Mouse (Mus musculus): Measurements from ENCODE around the gene 2310034G01Rik. TPM values are rescaled to one million over a fixed set of nuclear protein-coding genes. Genes with fewer than 3 reads are reported as not detected.

The 2310034G01Rik gene
- polyA plus RNA-seq, 1 experiment from 2014 or later: 2.2 TPM

- Histone ChIP-seq H3K36me3 (ENCODE audit: poor library complexity, severe bottlenecking) (peaks cover 30% of the 10 kb centered on the region), H3K9me3 (replicated peaks) (no peaks in the 10 kb centered on the region), H3K9ac (peak overlapping the region; percentile 30; the same call in 1 of the 2 replicates), H3K4me1 (peaks cover 37% of the 10 kb centered on the region), H3K4me3 (no peak overlapping the region), H3K4me2 (no peak overlapping the region), H3K27ac (no peak overlapping the region), H3K27me3 (no peaks in the 10 kb centered on the region)
- WGBS: 30% methylated on average over 7 of the region's 7 CpGs
- ATAC-seq: no peak
Observed at GRCm38 (mm10) chr19:46332721-46333339, 17.3 kb downstream of the 2310034G01Rik start.

GRCm38 (mm10) chr19:46331936-46332335 is 18.2 kb downstream of the 2310034G01Rik start:
- Histone ChIP-seq H3K27ac (no peak overlapping the region), H3K9me3 (replicated peaks) (no peaks in the 10 kb centered on the region), H3K4me2 (no peak overlapping the region), H3K36me3 (ENCODE audit: poor library complexity, severe bottlenecking) (peaks cover 30% of the 10 kb centered on the region), H3K4me3 (no peak overlapping the region), H3K4me1 (peaks cover 37% of the 10 kb centered on the region), H3K27me3 (no peaks in the 10 kb centered on the region), H3K9ac (no peak overlapping the region)
- WGBS: 91% methylated on average over 3 of the region's 3 CpGs
- ATAC-seq: no peak

DNA sequence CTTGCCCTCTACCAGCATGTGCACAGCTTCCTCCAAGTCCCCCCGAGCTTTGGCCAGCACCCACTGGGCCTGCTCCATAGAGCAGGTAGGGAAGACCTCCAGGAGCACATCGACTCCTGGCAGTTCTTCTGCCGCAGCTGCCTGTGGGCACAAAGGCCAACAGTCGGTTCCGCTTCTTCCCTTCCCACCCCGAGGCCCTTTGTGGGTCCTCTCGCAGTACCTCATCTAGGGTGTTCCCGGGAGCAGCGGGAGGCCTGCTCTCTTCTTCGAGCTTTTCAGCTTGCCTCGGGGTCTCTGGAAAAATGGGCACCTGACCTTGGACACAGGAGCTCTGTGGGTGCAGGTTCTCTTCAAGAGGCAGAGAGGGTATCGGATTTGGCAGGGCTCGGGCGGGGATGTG is 18.8 kb downstream of the 2310034G01Rik start:
- Histone ChIP-seq H3K27ac (no peak overlapping the region), H3K9me3 (replicated peaks) (no peaks in the 10 kb centered on the region), H3K36me3 (ENCODE audit: poor library complexity, severe bottlenecking) (peaks cover 30% of the 10 kb centered on the region), H3K4me2 (no peak overlapping the region), H3K27me3 (0 out of 2 replicates have a peak, but pooled peaks cover 2% of the 10 kb centered on the region), H3K9ac (no peak overlapping the region), H3K4me1 (peaks cover 41% of the 10 kb centered on the region), H3K4me3 (no peak overlapping the region)
- no peak for ATAC-seq
- whole genome bisulfite sequencing: 91% methylated on average over 14 of the region's 14 CpGs

GRCm38 (mm10) chr19:46330696-46331095 is 19.4 kb downstream of the 2310034G01Rik start:
- H3K4me1 ChIP-seq: peaks cover 45% of the 10 kb centered on the region
- H3K4me2 ChIP-seq: no peak overlapping the region
- H3K27ac ChIP-seq: no peak overlapping the region
- H3K9ac ChIP-seq: no peak overlapping the region
- H3K36me3 ChIP-seq (ENCODE audit: poor library complexity, severe bottlenecking): peaks cover 30% of the 10 kb centered on the region
- no peak overlapping the region for H3K4me3 ChIP-seq
- no peaks in the 10 kb centered on the region for H3K9me3 ChIP-seq (replicated peaks)
- peaks cover 8% of the 10 kb centered on the region for H3K27me3 ChIP-seq
- ATAC-seq: no peak
- WGBS: 92% methylated on average over 12 of the region's 12 CpGs

DNA sequence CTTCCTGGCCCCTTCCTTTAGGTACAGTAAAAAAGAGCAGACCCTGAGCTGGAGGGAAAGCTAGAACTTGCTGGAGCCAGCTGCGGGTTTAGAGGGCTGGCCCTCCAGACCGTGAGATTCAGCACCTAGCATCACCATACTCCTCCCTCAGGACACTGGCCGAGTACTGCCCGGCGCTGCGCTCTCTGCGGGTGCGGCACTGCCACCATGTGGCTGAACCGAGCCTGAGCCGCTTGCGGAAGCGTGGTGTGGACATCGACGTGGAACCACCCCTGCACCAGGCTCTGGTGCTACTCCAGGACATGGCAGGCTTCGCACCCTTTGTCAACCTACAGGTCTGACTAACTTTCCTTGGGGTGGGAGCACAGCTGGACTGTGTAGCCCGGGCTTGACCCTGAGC is 20.2 kb downstream of the 2310034G01Rik start:
- H3K4me3 ChIP-seq: peak overlapping the region; percentile 75
- H3K4me1 ChIP-seq: peaks cover 50% of the 10 kb centered on the region
- no peak overlapping the region for H3K27ac ChIP-seq

GRCm38 (mm10) chr19:46329031-46329641 is 21.0 kb downstream of the 2310034G01Rik start:
- H3K9me3 ChIP-seq (replicated peaks): no peaks in the 10 kb centered on the region
- H3K4me3 ChIP-seq: peak overlapping the region; percentile 75
- H3K9ac ChIP-seq: peak overlapping the region; percentile 83
- H3K27me3 ChIP-seq: peaks cover 23% of the 10 kb centered on the region
- H3K4me2 ChIP-seq: peak overlapping the region; percentile 100
- ATAC-seq: peak; percentile 14
- H3K36me3 ChIP-seq (ENCODE audit: poor library complexity, severe bottlenecking): peaks cover 30% of the 10 kb centered on the region
- WGBS: under 1% methylated on average over 53 of the region's 54 CpGs
- peak overlapping the region; percentile 95 for H3K27ac ChIP-seq
- peaks cover 58% of the 10 kb centered on the region for H3K4me1 ChIP-seq

More for the DNA sequence above, 20.2 kb downstream of the 2310034G01Rik start:
- Histone ChIP-seq H3K4me2 (peak overlapping the region; percentile 100), H3K9ac (no peak overlapping the region), H3K9me3 (replicated peaks) (no peaks in the 10 kb centered on the region), H3K36me3 (ENCODE audit: poor library complexity, severe bottlenecking) (peaks cover 30% of the 10 kb centered on the region), H3K27me3 (peaks cover 15% of the 10 kb centered on the region)
- ATAC-seq: no peak
- 5% methylated on average over 16 of the region's 16 CpGs for WGBS

- peak; percentile 90 for ATAC-seq
- H3K4me1 ChIP-seq: peaks cover 60% of the 10 kb centered on the region
- WGBS: under 1% methylated on average over 80 of the region's 81 CpGs
- no peaks in the 10 kb centered on the region for H3K9me3 ChIP-seq (replicated peaks)
- peaks cover 30% of the 10 kb centered on the region for H3K36me3 ChIP-seq (ENCODE audit: poor library complexity, severe bottlenecking)
- peak within 1 kb of the TSS; percentile 83 for H3K9ac ChIP-seq
- peaks cover 28% of the 10 kb centered on the region for H3K27me3 ChIP-seq
- peak within 1 kb of the TSS; percentile 100 for H3K4me2 ChIP-seq
- peak within 1 kb of the TSS; percentile 75 for H3K4me3 ChIP-seq
- H3K27ac ChIP-seq: peak within 1 kb of the TSS; percentile 95
Observed at GRCm38 (mm10) chr19:46328081-46329030, 21.7 kb downstream of the 2310034G01Rik start, which contains the start of gene Fbxl15. Fbxl15 (plus strand) TSS chr19:46328184.

- Histone ChIP-seq H3K9ac (peak overlapping the region; percentile 83), H3K9me3 (replicated peaks) (no peaks in the 10 kb centered on the region), H3K27me3 (peaks cover 34% of the 10 kb centered on the region), H3K4me2 (peak overlapping the region; percentile 100), H3K4me3 (peak overlapping the region; percentile 75), H3K4me1 (peaks cover 62% of the 10 kb centered on the region), H3K36me3 (ENCODE audit: poor library complexity, severe bottlenecking) (peaks cover 27% of the 10 kb centered on the region), H3K27ac (peak overlapping the region; percentile 95)
- WGBS: 30% methylated on average over 14 of the region's 14 CpGs
- ATAC-seq: peak; percentile 1
Observed at GRCm38 (mm10) chr19:46327531-46328064, 22.5 kb downstream of the 2310034G01Rik start.

DNA sequence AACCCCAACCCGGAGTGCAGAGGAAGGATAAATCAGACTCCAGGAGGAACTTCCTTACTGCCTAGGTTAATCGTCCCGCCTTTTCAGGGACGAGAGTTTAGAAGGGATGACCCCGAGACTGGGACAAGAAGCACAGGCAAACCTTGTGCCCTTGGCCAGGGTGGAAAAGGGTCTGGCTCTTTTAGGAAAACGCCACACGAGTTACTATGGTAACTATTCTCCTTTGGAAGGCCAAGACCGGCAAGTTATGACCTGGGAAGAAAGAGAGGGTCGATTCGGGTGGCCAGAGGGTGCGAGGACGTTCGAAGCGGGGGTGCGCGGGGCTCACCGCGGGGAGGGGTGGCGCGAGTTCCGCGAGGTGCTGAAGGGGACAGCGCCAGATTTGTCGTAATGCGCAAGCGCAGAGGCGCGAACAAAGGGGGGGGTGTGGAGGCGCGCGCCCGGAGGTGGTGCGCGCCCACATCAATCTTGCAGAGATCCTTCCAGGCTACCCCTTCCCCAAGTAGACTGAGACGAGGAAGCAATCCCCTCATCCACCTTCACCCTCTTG is 23.3 kb downstream of the 2310034G01Rik start, which contains the start of gene Psd:
Gene Psd (minus strand): TSS at position 401 of the 550 bp plus-strand sequence.
- WGBS: 1% methylated on average over 28 of the region's 35 CpGs

GRCm38 (mm10) chr19:46326019-46326755 is 23.9 kb downstream of the 2310034G01Rik start:
- no peak for ATAC-seq
- WGBS: 3% methylated on average over 27 of the region's 29 CpGs
- Histone ChIP-seq H3K4me2 (peak overlapping the region; percentile 100), H3K27me3 (peaks cover 34% of the 10 kb centered on the region), H3K36me3 (ENCODE audit: poor library complexity, severe bottlenecking) (peaks cover 13% of the 10 kb centered on the region), H3K9ac (peak overlapping the region; percentile 83), H3K4me3 (peak overlapping the region; percentile 75), H3K27ac (peak overlapping the region; percentile 95), H3K9me3 (replicated peaks) (no peaks in the 10 kb centered on the region), H3K4me1 (peaks cover 74% of the 10 kb centered on the region)

More for the DNA sequence above, 23.3 kb downstream of the 2310034G01Rik start, which contains the start of gene Psd:
- H3K27me3 ChIP-seq: peaks cover 34% of the 10 kb centered on the region
- no peak for ATAC-seq
- H3K4me1 ChIP-seq: peaks cover 68% of the 10 kb centered on the region
- H3K4me3 ChIP-seq: peak within 1 kb of the TSS; percentile 75
- H3K9me3 ChIP-seq (replicated peaks): no peaks in the 10 kb centered on the region
- H3K36me3 ChIP-seq (ENCODE audit: poor library complexity, severe bottlenecking): peaks cover 19% of the 10 kb centered on the region
- H3K4me2 ChIP-seq: peak within 1 kb of the TSS; percentile 100
- H3K27ac ChIP-seq: peak within 1 kb of the TSS; percentile 95
- H3K9ac ChIP-seq: peak within 1 kb of the TSS; percentile 83

Data from forebrain, embryonic 13.5 days (tissue).